Mouse (Mus musculus) E14TG2a.4 (cell line): ENCODE results near the gene Gm5662.

Experiments used
- CTCF ChIP-seq: conservative IDR thresholded peaks from 2 replicates; pipeline ENCODE4 v1.5.1; 2014; ENCODE audit warnings: low read length
- NANOG ChIP-seq: IDR thresholded peaks from 2 replicates; pipeline ENCODE4 v1.6.1; 2014; ENCODE audit warnings: borderline replicate concordance, low read length, mixed read lengths
- POU5F1 ChIP-seq: IDR thresholded peaks from 2 replicates; pipeline ENCODE4 v1.6.1; 2014; ENCODE audit warnings: low read length, borderline replicate concordance

GRCm38 (mm10) chr12:88314556-88314955 is 40.3 kb upstream of the Gm5662 start:
- TF ChIP-seq CTCF (no peak), NANOG (no peak), POU5F1 (no peak)
